8 mouse cellular contexts compared by ENCODE assay signal in the genomic region with DNA sequence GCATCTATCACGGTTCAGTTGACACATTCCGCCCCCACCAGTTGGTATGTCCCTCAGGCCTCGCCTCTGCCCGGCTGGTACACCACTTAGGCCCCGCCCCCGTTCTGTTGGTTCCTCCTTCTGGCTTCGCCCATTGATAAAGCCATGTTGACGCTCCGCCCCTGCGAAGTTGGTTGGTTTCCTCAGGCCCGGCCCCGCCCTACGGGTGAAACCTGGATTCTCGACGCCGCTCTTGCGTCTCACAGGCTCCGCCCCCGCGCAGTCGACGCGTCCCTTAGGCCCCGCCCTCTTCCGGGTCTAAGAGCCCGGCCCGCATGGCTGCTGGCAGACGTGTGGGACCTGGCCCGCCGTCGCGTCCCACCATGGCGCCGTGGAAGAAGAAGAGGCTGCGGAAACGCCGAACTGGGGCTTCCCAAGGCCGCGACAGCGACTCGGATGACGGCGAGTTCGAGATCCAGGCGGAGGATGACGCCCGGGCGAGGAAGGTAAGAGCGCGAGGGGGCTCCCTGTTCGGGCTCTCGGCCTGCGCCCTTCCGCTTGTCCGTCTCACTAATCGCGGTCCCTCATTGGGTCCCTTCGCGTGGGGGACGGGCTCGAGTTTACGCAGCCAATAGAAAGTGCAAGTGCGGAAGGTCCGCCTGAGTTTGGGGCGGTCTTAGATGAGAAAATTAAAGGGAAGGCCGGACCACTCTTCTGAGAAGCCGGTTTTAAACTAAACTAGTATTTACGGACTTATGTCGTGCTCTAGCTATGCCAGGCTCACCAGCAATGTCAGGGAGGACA. TPM values are rescaled to one million over a fixed set of nuclear protein-coding genes. Genes with fewer than 3 reads are reported as not detected.
A peak's percentile ranks its signal among the peaks of the same experiment; 100 is the strongest.
DNase-seq lines count a peak whose midpoint lies in the region; ATAC-seq and TF ChIP-seq lines count a peak whose summit lies in the region.

No protein-coding gene starts in this region.

- TF ChIP-seq CTCF in lung, adult 2 months (IDR thresholded peaks at IDR 0.05; ENCODE audit: insufficient read depth, low read length): no peak

- peak overlapping the region; percentile 95 for H3K9ac ChIP-seq in ES-E14 (ENCODE audit: insufficient read depth, low read depth, low read length, poor library complexity, severe bottlenecking)
- peak overlapping the region; percentile 71 for H3K9ac ChIP-seq in forebrain, embryonic 15.5 days (replicated peaks)

- DNase-seq in ES-E14 (ENCODE audit: low read depth, low spot score): peak; percentile 100
- DNase-seq in cerebellum, adult 11-12 months: peak; percentile 100
- DNase-seq in heart, postnatal 25 days (ENCODE audit: low spot score): peak; percentile 100
- DNase-seq in layer of hippocampus, adult 18-20 months (ENCODE audit: low spot score in 2 of 2): peak; percentile 100
- peak; percentile 99 for DNase-seq in lung, adult 2 months
- DNase-seq in thymus, adult 18-20 months: peak; percentile 100

- under 1% methylated on average over 68 of the region's 69 CpGs for WGBS in forebrain, embryonic 15.5 days
- WGBS in lung, adult 2 months: under 1% methylated on average over 69 of the region's 69 CpGs

- H3K36me3 ChIP-seq in ES-E14 (ENCODE audit: control insufficient read depth, insufficient read depth, low read length, poor library complexity, severe bottlenecking): peaks cover 25% of the 10 kb centered on the region
- H3K36me3 ChIP-seq in forebrain, embryonic 15.5 days: peaks cover 4% of the 10 kb centered on the region; the same call in 1 of the 2 replicates

- intact Hi-C loops in heart, postnatal 25 days (cut with DNase I): no loop called here

- ATAC-seq in forebrain, embryonic 15.5 days (replicated peaks): peak; percentile 94
- ATAC-seq in neutrophil, adult 5-6 weeks (ENCODE audit: extremely low read depth, insufficient number of reproducible peaks, low FRiP score, poor library complexity, severe bottlenecking): peak; percentile 88

- TF ChIP-seq POLR2A in lung, adult 2 months (IDR thresholded peaks at IDR 0.05; ENCODE audit: borderline replicate concordance, extremely low read depth, low read depth, low read length): peak; percentile 90

- in situ Hi-C loops in ES-E14 (cut with MboI; ENCODE audit: low sequenced_read_pairs in 2 of 2, unreplicated experiment in 2 of 2): no loop called here

- no peaks in the 10 kb centered on the region for H3K9me3 ChIP-seq in ES-E14 (ENCODE audit: control insufficient read depth, insufficient read depth, low read depth, low read length)
- H3K9me3 ChIP-seq in forebrain, embryonic 15.5 days: no peaks in the 10 kb centered on the region

- H3K4me2 ChIP-seq in forebrain, embryonic 15.5 days (replicated peaks): peak overlapping the region; percentile 71

- peaks cover 0 to 9% of the 10 kb centered on the region in 2 experiments; a peak in 1 of 4 replicates for H3K4me1 ChIP-seq in ES-E14 (ENCODE audit: control insufficient read depth in 2 of 2, insufficient read depth in 2 of 2, low read length in 2 of 2, poor library complexity in 1 of 2)
- H3K4me1 ChIP-seq in forebrain, embryonic 15.5 days: peaks cover 33% of the 10 kb centered on the region
- no peaks in the 10 kb centered on the region for H3K4me1 ChIP-seq in lung, adult 2 months (ENCODE audit: control insufficient read depth, insufficient read depth, low read length)

- H3K27ac ChIP-seq in ES-E14 (ENCODE audit: insufficient read depth, low read depth, low read length, poor library complexity, severe bottlenecking): peak overlapping the region; percentile 81
- H3K27ac ChIP-seq in forebrain, embryonic 15.5 days (replicated peaks): peak overlapping the region; percentile 91

- peak overlapping the region; percentile 85 to 92 for H3K4me3 ChIP-seq in ES-E14 (ENCODE audit: insufficient read depth in 1 of 2, low read depth in 1 of 2, low read length in 2 of 2, poor library complexity in 1 of 2, severe bottlenecking in 1 of 2)
- peak overlapping the region; percentile 62 for H3K4me3 ChIP-seq in forebrain, embryonic 15.5 days
- H3K4me3 ChIP-seq in lung, adult 2 months (replicated peaks; ENCODE audit: extremely low read depth, low read depth, low read length): peak overlapping the region; percentile 87

- no peaks in the 10 kb centered on the region for H3K27me3 ChIP-seq in forebrain, embryonic 15.5 days

TF ChIP-seq in ES-E14, 5 proteins besides CTCF, POLR2A, EP300 and RAD21:
- peak; percentile 75 for TF ChIP-seq HCFC1 (IDR thresholded peaks at IDR 0.05; ENCODE audit: borderline replicate concordance, insufficient read depth, low read length)
- no peak for TF ChIP-seq ZC3H11A (IDR thresholded peaks at IDR 0.05; ENCODE audit: borderline replicate concordance, low read depth, low read length)
- TF ChIP-seq CHD2 (IDR thresholded peaks at IDR 0.05; ENCODE audit: low read depth, low read length): peak; percentile 35; the same call in 1 of the 2 replicates

RNA-seq across cellular contexts. Expression of gene Ddx54, which starts 0.5 kb away (rescaled TPM):
- 90.7 and 108 TPM in 2 replicates for total RNA-seq in ES-E14 (2012; rRNA removed)
- polyA plus RNA-seq in forebrain, embryonic 15.5 days (2015; fragmentation: Nextera tagmentation; extraction: Ambion mirVana): 46.9 and 49.0 TPM in 2 replicates
- total RNA-seq in heart, postnatal 25 days (2021): 10 to 100 TPM; 20.1 to 21.4 TPM
- 10 to 100 TPM; 39.3 to 40.5 TPM for total RNA-seq in layer of hippocampus, adult 18-20 months (2021)
- 37.2 and 39.2 TPM in 2 replicates for polyA plus RNA-seq in lung, adult 2 months (2012; rRNA removed)
- total RNA-seq in neutrophil, adult 5-6 weeks (2017): 58.6 and 61.8 TPM in 2 replicates

RNA-seq across cellular contexts. Expression of gene Rita1, which starts 0.6 kb away (rescaled TPM):
- 20.6 and 23.7 TPM in 2 replicates for total RNA-seq in ES-E14 (2012; rRNA removed)
- polyA plus RNA-seq in forebrain, embryonic 15.5 days (2015; fragmentation: Nextera tagmentation; extraction: Ambion mirVana): 22.4 and 23.0 TPM in 2 replicates
- total RNA-seq in heart, postnatal 25 days (2021): 10 to 100 TPM; 15.4 to 18.7 TPM
- total RNA-seq in layer of hippocampus, adult 18-20 months (2021): 10 to 100 TPM; 27.5 to 29.5 TPM
- 15.7 and 15.8 TPM in 2 replicates for polyA plus RNA-seq in lung, adult 2 months (2012; rRNA removed)
- 0.81 and 3.6 TPM in 2 replicates for total RNA-seq in neutrophil, adult 5-6 weeks (2017)

RNA-seq across cellular contexts. Expression of gene Cfap73, which starts 21.0 kb away (rescaled TPM):
- not detected in 2 replicates for total RNA-seq in ES-E14 (2012; rRNA removed)
- polyA plus RNA-seq in forebrain, embryonic 15.5 days (2015; fragmentation: Nextera tagmentation; extraction: Ambion mirVana): 0.47 and 1.2 TPM in 2 replicates
- total RNA-seq in heart, postnatal 25 days (2021): not detected
- total RNA-seq in layer of hippocampus, adult 18-20 months (2021): under 1 TPM; 0.61 to 0.82 TPM
- 1.6 TPM in 2 replicates for polyA plus RNA-seq in lung, adult 2 months (2012; rRNA removed)
- not detected in 2 replicates for total RNA-seq in neutrophil, adult 5-6 weeks (2017)

RNA-seq across cellular contexts. Expression of gene Iqcd, which starts 24.2 kb away (rescaled TPM):
- 0.16 TPM in 1 of 2 replicates, not detected in the other for total RNA-seq in ES-E14 (2012; rRNA removed)
- polyA plus RNA-seq in forebrain, embryonic 15.5 days (2015; fragmentation: Nextera tagmentation; extraction: Ambion mirVana): 1.5 and 2.1 TPM in 2 replicates
- not detected for total RNA-seq in heart, postnatal 25 days (2021)
- 1 to 10 TPM in 1 of 2 experiments, under 1 TPM in 1; 0.99 to 1.0 TPM for total RNA-seq in layer of hippocampus, adult 18-20 months (2021)
- 2.0 and 2.4 TPM in 2 replicates for polyA plus RNA-seq in lung, adult 2 months (2012; rRNA removed)
- total RNA-seq in neutrophil, adult 5-6 weeks (2017): 0.47 TPM in 1 of 2 replicates, not detected in the other

RNA-seq across cellular contexts. Expression of gene Tpcn1, which starts 24.5 kb away (rescaled TPM):
- 14.2 and 14.9 TPM in 2 replicates for total RNA-seq in ES-E14 (2012; rRNA removed)
- 17.4 and 19.9 TPM in 2 replicates for polyA plus RNA-seq in forebrain, embryonic 15.5 days (2015; fragmentation: Nextera tagmentation; extraction: Ambion mirVana)
- total RNA-seq in heart, postnatal 25 days (2021): 10 to 100 TPM; 36.0 to 37.9 TPM
- total RNA-seq in layer of hippocampus, adult 18-20 months (2021): 10 to 100 TPM; 33.9 to 37.0 TPM
- polyA plus RNA-seq in lung, adult 2 months (2012; rRNA removed): 75.8 and 89.2 TPM in 2 replicates
- total RNA-seq in neutrophil, adult 5-6 weeks (2017): 15.6 and 15.9 TPM in 2 replicates

Comparison
In these comparisons a context has a peak if more than half of its experiments do, and no peak if none do; other contexts are left out.
1. Peak in every context shown above with its lines: DNase-seq, ATAC-seq, H3K4me3 ChIP-seq and H3K27ac ChIP-seq.